9 mouse cellular contexts compared by ENCODE assay signal in genomic region chr1:54039062-54039461, GRCm38 (mm10).
DNase-seq lines count a peak whose midpoint lies in the region; ATAC-seq and TF ChIP-seq lines count a peak whose summit lies in the region.
"Had no signal": no experiment of that assay in that cellular context is flagged by ENCODE, and none has a peak within 500 bp of the region (broad histone marks: within the 10 kb centered on the region; RNA-seq: fewer than 3 reads in every experiment).

No protein-coding gene starts in this region.

- H3K27me3 ChIP-seq in thymus, adult 2 months (ENCODE audit: control insufficient read depth, insufficient read depth, low read length) = no peaks in the 10 kb centered on the region
- H3K27me3 ChIP-seq in embryonic facial prominence, embryonic 10.5 days (replicated peaks; ENCODE audit: low read depth, poor library complexity, severe bottlenecking) = no peaks in the 10 kb centered on the region
- H3K27me3 ChIP-seq in neural tube, embryonic 12.5 days (replicated peaks) = no peaks in the 10 kb centered on the region

- TF ChIP-seq CTCF in thymus, adult 2 months (IDR thresholded peaks at IDR 0.05; ENCODE audit: borderline replicate concordance, control insufficient read depth, extremely low read depth, insufficient read depth, low read length, poor library complexity) = no peak

- H3K4me2 ChIP-seq in neural tube, embryonic 12.5 days (replicated peaks) = no peak overlapping the region

- no peaks in the 10 kb centered on the region for H3K36me3 ChIP-seq in thymus, adult 2 months (ENCODE audit: control insufficient read depth, insufficient read depth, low read length)
- no peaks in the 10 kb centered on the region for H3K36me3 ChIP-seq in embryonic facial prominence, embryonic 10.5 days (replicated peaks)
- H3K36me3 ChIP-seq in neural tube, embryonic 12.5 days = no peaks in the 10 kb centered on the region
- H3K36me3 ChIP-seq: G1E had no signal

- H3K9ac ChIP-seq in neural tube, embryonic 12.5 days = no peak overlapping the region

- WGBS in thymus, adult 2 months = 28% methylated on average over 2 of the region's 2 CpGs
- WGBS in embryonic facial prominence, embryonic 10.5 days = 45% methylated on average over 2 of the region's 2 CpGs
- 53% methylated on average over 2 of the region's 2 CpGs for WGBS in neural tube, embryonic 12.5 days

- DNase-seq in gastrocnemius, postnatal 14 days = peak; percentile 9
- no peak for DNase-seq in gastrocnemius, adult 8-10 months (ENCODE audit: low spot score in 2 of 2)
- DNase-seq in thymus, adult 2 months = peak; percentile 7
- no peak for DNase-seq in thymus, adult 18-20 months
- peak; percentile 26 for DNase-seq in embryonic facial prominence, embryonic 10.5 days (ENCODE audit: low spot score)
- DNase-seq in kidney, postnatal 25 days = peak; percentile 37 to 45
- DNase-seq in spleen, adult 12 weeks (ENCODE audit: low spot score) = no peak

- 0 out of 2 replicates have a peak, but pooled peaks have one; percentile 48 for ATAC-seq in neural tube, embryonic 12.5 days (ENCODE audit: low FRiP score, low read depth)

- intact Hi-C loops in gastrocnemius, postnatal 14 days (cut with DNase I; ENCODE audit: low total_unique reads) = no loop called here

- no peak overlapping the region for H3K4me3 ChIP-seq in thymus, adult 2 months (ENCODE audit: control insufficient read depth, insufficient read depth, low read length)
- no peak overlapping the region for H3K4me3 ChIP-seq in embryonic facial prominence, embryonic 10.5 days
- H3K4me3 ChIP-seq in neural tube, embryonic 12.5 days = no peak overlapping the region

- no peaks in the 10 kb centered on the region for H3K4me1 ChIP-seq in thymus, adult 2 months (replicated peaks; ENCODE audit: control insufficient read depth, insufficient read depth, low read length)
- H3K4me1 ChIP-seq in embryonic facial prominence, embryonic 10.5 days = no peaks in the 10 kb centered on the region
- no peaks in the 10 kb centered on the region for H3K4me1 ChIP-seq in neural tube, embryonic 12.5 days

- no peaks in the 10 kb centered on the region for H3K9me3 ChIP-seq in embryonic facial prominence, embryonic 10.5 days
- no peaks in the 10 kb centered on the region for H3K9me3 ChIP-seq in neural tube, embryonic 12.5 days
- H3K9me3 ChIP-seq: G1E had no signal

- H3K27ac ChIP-seq in thymus, adult 2 months (ENCODE audit: control insufficient read depth, insufficient read depth, low read length) = no peak overlapping the region
- H3K27ac ChIP-seq in embryonic facial prominence, embryonic 10.5 days (replicated peaks) = no peak overlapping the region
- no peak overlapping the region for H3K27ac ChIP-seq in neural tube, embryonic 12.5 days

- no peak for TF ChIP-seq POLR2A in thymus, adult 2 months (IDR thresholded peaks at IDR 0.05; ENCODE audit: control insufficient read depth, extremely low read depth, insufficient read depth, low read length, poor library complexity)

Comparison
In these comparisons a context has a peak if more than half of its experiments do, and no peak if none do; other contexts are left out.
1. DNase-seq: peak in gastrocnemius, postnatal 14 days (single experiment), thymus, adult 2 months (single experiment), embryonic facial prominence, embryonic 10.5 days (single experiment) and kidney, postnatal 25 days (2 of 2); none in gastrocnemius, adult 8-10 months (0 of 2), thymus, adult 18-20 months (0 of 2) and spleen, adult 12 weeks (single experiment).